Mouse (Mus musculus): ENCODE measurements around the gene Ntng2.

Gene Ntng2

DNA sequence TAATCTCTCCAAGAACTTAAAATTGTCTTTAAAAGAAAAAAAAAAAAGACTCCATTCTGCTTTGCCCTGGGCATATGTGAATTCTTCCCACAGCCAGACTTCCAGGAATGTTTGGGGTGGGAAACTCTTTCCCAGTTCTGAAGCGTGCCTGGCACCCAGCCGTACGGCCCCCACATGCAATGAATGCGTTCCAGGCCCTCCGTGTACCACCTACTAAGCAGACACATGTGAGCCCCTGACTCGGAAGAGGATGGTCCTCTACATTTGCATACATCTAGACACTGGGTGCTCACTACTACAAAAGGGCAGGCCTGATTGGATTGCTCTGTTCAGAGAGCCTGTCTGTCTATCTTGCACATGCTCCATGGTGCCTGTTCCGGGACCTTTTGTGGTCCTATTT lies 17.0 kb downstream of the Ntng2 start:
- peak in 1 of 2 experiments; percentile 41 for DNase-seq (ENCODE audit: low spot score in 2 of 2)

DNA sequence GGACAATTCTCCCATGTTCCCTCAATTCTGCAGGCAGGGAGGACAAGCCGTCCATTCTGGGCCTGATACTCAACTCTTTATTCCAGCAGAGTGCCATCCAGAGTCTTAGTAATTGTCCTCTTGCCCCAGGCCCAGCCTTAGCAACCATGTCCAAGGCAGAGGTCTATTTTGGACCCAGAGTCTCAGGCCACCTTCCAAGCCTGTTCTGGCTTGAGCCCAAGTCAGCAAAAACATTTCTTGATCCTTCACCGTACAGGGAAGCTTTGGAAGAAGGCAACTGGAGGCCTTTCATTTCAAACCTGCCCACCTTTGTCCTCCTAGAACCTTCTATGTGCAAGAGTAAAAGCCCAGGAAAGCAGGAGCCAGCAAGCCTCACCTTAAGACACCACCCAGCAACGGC lies 17.8 kb downstream of the Ntng2 start:
- no peak for DNase-seq (ENCODE audit: low spot score in 2 of 2)

GRCm38 (mm10) chr2:29234002-29234401 lies 18.8 kb downstream of the Ntng2 start:
- no peak for DNase-seq (ENCODE audit: low spot score in 2 of 2)

GRCm38 (mm10) chr2:29230191-29230835 lies 22.5 kb downstream of the Ntng2 start:
- DNase-seq (ENCODE audit: low spot score in 2 of 2), result no peak

DNA sequence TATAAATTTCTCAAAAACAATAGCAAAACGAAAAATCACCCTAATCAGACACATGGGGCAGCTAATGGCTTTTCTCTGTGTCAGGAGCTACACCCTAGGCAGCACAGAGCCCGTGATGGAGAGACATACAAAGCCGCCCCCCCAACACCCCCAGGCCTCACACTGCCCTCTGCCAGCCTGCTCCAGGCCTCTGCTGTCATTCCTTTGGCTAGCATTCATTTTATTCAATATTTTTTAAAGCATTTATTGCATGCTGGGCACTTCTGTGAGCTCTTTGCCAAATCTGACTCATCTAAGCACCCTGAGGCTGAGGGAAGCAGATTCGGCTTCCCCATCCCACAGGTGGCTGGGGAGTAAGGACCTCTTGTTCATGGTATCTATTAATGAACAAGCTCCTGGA lies 26.1 kb downstream of the Ntng2 start:
- no peak for DNase-seq (ENCODE audit: low spot score in 2 of 2)

- DNase-seq (ENCODE audit: low spot score in 2 of 2), result no peak
Measured at GRCm38 (mm10) chr2:29223591-29224262, 29.1 kb downstream of the Ntng2 start.

GRCm38 (mm10) chr2:29222302-29222701 lies 30.5 kb downstream of the Ntng2 start:
- DNase-seq (ENCODE audit: low spot score in 2 of 2), result no peak

GRCm38 (mm10) chr2:29218831-29219230 lies 34.0 kb downstream of the Ntng2 start:
- DNase-seq (ENCODE audit: low spot score in 2 of 2), result no peak

- DNase-seq (ENCODE audit: low spot score in 2 of 2), result peak; percentile 44 to 60
Measured at GRCm38 (mm10) chr2:29217897-29218296, 34.9 kb downstream of the Ntng2 start.

DNA sequence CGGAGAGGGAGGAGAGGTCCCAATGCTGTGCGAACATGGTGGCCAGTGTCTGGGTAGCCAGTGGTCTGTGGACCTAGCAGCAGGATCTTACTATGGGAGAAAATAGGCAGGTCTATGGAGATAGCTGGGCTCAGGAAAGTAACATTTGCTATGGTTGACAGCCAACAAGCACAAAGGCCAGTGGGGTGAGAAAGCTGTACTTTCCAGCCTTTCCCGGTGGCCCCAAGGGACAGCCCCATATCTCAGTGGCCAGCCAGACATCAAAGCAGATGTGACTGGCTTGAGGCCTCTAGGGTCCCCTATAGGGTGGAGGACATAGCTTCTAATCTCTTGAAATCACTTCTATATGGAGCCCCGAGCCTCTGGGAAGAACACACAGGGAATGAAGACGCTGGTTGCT lies 35.8 kb downstream of the Ntng2 start:
- DNase-seq (ENCODE audit: low spot score in 2 of 2), result no peak

DNA sequence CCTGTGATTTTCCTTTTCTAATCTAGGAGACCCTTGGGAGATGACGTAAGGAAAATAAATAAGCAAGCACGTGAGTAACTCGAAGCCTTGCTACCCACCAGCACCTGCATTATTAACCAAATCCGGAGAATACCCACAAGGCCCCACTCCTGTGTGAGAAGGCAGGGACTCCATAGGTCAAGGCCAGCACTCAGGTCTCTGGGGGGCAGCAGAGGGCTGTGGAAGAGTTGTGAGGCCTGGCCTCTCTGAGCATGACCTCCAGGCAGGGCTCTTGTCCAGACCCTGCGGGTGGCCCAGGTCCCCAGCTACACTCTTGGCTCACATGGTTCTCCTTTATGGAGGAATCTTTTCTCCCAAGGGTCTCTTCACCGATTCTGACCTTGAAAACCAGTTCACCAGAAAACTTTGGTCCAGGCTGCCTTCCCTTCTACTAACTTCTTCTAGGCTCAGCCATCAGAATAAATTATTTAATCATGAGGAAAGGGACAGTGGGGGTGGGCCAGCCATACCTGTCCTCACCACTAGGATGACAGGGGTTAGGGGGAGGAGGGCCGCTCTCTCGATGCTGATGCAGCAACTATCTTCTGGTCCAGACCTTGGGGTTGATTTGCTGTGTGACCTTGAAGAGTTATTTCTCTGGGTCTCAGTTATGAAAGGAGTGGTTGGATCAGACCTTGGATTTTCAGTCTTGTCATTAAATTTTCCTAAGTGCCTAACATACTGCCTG lies 36.4 kb downstream of the Ntng2 start:
- no peak for DNase-seq (ENCODE audit: low spot score in 2 of 2)

DNA sequence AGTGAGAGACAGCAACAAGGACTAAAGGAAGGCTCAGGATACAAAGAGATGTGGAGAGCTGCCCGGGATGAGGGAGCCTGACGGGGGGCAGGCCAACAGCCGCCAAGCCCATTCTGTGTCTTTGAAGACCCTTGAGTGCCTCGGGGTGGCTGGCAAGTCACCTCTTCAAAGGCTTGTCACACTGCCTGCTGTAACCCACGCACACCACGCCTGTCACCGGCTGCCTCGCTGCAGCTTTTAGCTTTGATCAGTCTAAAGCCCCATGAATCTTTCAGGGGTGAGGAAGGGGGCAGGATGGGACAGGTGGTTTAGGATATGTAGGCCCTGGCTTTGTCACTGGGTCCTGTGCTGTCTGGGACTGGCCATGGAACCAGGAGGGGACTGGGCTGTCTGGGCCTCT lies 46.6 kb downstream of the Ntng2 start:
- no peak for DNase-seq (ENCODE audit: low spot score in 2 of 2)

DNA sequence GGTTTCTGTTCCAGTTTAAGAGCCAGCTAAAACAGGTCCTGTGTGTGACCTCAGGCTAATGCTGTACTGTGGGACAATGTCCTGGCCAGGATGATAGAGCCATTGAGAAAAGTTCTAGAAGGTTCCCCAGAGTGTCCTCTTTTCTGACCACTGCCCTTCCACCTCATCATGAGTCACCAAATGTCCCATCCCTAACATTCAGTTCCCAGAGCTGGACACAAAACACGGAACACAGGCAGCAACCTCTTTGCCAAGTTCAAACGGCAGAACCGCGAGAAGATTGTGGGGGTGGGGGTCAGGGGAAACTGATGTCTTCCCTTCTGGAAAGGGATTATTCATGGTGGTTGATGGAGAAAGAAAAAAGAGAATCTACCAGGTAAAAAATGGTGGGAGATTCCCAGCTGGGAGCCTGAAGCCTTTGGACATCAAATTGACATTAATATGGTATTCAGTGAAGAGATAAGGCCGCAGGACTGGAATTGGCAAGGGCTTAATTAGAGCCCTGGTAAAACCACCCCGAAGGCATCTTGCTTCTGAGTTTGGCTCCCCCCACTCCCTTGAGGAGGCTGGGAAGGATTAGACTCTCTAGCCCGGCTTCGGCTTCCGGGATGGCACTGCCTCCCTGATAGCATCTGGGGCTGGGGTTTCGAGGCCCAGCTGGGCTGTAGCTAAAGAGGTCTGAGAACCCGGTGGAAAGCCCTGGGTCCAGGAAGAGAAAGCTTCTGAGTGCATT lies 51.4 kb downstream of the Ntng2 start:
- DNase-seq (ENCODE audit: low spot score in 2 of 2), result no peak

DNA sequence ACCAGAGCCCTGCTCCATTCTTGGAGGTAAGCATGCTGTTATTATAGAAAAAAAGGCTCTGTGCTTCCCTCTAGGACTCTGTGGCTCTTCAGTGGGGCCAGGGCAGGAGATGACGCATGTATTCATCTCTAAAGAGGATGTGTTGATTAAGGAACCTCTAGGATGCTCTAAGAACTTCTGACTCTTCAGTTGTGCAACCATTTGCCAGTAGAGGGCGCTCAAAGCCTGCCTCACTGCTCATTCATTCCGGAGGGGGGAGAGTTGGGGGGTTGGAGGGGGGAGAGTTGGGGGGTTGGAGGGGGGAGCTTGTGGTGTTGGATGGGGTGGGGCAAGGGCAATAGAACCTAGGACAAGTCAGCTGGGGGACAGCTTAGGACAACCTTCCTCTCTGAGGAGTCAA lies 52.9 kb downstream of the Ntng2 start:
- no peak for DNase-seq (ENCODE audit: low spot score in 2 of 2)

DNA sequence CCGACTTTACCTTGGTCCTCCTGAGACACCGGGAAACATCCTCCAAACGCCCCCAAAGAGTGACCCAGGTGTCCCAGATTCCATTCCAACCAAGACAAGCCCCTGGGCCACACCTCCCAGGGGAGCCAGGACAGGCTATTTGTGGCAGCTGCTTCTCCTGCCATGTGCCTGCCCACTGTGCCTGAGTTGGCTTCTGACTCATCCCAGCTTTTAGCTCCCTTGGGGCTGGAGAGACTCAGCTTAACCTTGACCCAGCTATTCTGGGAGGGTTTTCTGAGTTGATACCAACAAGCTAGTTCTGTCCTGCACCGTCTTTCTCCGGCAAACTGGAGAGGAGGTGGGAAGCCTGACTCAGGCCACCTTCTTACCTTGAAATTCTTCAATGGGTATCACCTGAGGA lies 54.4 kb downstream of the Ntng2 start:
- no peak for DNase-seq (ENCODE audit: low spot score in 2 of 2)

DNA sequence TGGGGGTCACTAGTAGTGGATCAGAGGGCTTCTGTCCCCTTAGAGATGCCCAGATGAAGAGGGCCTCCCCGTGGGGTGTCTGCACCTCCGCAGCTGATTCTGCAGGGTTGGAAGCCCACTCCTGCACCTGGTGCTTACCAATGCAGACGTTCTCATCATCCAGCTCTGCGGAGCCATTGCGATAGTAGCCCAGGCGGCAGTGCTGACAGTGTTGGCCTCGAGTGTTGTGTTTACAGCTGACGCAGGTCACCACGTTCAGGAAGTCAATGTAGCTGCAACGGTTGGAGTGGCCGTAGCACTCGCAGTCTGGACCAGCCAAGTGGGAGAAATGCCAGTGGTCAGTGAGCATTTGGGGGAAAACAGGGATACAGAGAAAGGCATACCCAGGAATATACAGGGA lies 56.0 kb downstream of the Ntng2 start:
- no peak for DNase-seq (ENCODE audit: low spot score in 2 of 2)

DNA sequence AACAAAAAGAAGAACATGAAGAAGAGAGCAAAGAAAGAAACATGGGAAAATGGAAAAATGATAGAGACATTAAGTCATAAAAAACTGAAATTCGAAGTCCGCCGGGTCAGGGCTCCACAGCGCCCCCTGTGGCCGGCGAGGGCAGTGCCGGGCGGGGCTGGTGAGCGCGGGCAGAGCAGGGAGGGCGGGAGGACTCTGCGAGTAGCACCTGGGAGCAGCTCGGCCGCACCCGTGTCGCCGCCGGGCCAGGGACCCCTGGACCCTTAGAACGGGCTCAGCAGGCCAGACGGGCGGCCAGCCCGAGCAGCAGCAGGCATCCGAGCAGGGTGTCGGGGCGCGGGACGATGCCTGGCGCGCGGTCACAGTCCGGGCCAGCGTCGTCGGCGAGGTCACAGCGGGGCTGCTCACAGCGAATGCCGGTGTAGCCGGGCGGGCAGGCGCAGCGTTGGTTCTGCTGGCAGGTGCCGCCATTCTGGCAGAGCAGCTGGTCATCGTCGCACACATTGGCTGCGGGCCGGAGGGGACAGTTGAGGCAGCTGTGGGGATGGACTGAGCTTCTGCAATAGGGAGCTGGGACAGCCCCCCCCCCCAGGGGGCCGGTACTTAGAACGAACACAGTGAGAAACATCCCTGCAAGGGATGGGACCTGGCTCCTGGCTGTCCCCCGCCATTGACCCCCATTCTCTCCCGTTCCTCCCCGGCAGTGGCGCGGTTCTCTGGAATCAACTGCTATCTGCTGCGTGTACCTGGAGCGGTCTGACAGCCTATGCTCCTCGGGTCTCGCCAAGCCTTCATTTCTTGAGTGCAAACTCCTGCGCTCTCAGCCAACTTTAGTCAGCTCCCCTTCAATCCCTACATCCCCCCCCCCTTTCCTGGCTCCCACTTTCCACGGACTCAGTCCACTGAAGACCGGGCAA lies 58.0 kb downstream of the Ntng2 start:
- peak in 1 of 2 experiments; percentile 49 for DNase-seq (ENCODE audit: low spot score in 2 of 2)

- no peak for DNase-seq (ENCODE audit: low spot score in 2 of 2)
Measured at GRCm38 (mm10) chr2:29193819-29194546, 58.8 kb downstream of the Ntng2 start.

DNA sequence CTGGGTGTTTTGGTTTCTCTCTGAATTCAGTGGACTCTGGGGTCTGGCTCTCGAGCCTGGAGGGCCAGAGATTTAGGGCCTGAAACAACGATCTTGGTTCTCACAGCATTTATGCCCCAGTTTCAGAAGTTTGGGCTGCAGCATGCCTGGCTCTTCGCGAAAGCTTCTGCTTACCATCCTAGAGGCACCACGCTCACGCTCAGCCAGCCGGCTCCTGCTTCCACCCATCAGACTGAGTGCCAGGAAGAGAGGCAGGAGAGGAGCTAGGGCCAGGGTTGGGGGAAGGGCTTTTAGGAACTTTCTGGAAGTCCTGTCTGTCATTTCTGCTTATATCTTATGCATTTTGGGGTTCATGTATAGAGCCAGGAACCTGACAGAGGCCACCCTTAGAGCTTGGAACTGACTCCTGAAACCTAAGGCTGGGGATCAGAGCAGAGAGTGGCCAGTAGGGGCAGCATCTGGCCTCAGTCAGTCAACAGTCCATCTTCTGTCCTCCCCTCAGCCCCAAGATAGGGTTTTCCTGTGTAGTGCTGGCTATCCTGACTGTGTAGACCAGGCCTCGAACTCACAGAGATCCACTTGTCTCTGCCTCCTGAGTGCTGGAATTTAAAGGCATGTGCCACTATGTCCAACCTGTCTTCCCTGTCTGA lies 60.1 kb downstream of the Ntng2 start:
- no peak for DNase-seq (ENCODE audit: low spot score in 2 of 2)
